Mouse (Mus musculus) heart, postnatal 0 days (tissue): Measurements from ENCODE around the gene Nkx1-2. TPM values are rescaled to one million over a fixed set of nuclear protein-coding genes. Genes with fewer than 3 reads are reported as not detected.
A peak's percentile ranks its signal among the peaks of the same experiment; 100 is the strongest.

Experiments
- ATAC-seq: fragments of 200-750 bp; cut with Nextera tagmentation; 2 replicates; pipeline ENCODE4 v1.8.0; 2017; ENCODE audit warnings: low read depth, moderate number of reproducible peaks, moderate library complexity; ENCODE audit not compliant: insufficient read depth
- DNase-seq: peaks from one replicate; pipeline ENCODE4 v3.0.0-alpha.2; 2016; ENCODE audit warnings: low spot score
- H3K27ac ChIP-seq: fragments of 300-500 bp; sonication (generic); 2 replicates; pipeline ENCODE4 v1.5.1; 2014; ENCODE audit warnings: low read depth, mild to moderate bottlenecking
- H3K27me3 ChIP-seq: fragments of 300-500 bp; sonication (generic); 2 replicates; pipeline ENCODE4 v1.6.1; 2014; ENCODE audit warnings: low read length, mixed read lengths; ENCODE audit not compliant: control insufficient read depth, insufficient read depth
- H3K36me3 ChIP-seq: fragments of 300-500 bp; sonication (generic); replicated peaks from 2 replicates; pipeline ENCODE4 v1.6.1; 2014; ENCODE audit warnings: low read length, mixed read lengths; ENCODE audit not compliant: control insufficient read depth, insufficient read depth
- H3K4me1 ChIP-seq: fragments of 300-500 bp; sonication (generic); 2 replicates; pipeline ENCODE4 v1.6.1; 2014; ENCODE audit warnings: antibody characterized with exemption; ENCODE audit not compliant: control insufficient read depth, insufficient read depth
- H3K4me2 ChIP-seq: fragments of 300-500 bp; sonication (generic); 2 replicates; pipeline ENCODE4 v1.6.1; 2014; ENCODE audit warnings: low read depth, mild to moderate bottlenecking, low read length, moderate library complexity
- H3K4me3 ChIP-seq: fragments of 300-500 bp; sonication (generic); 2 replicates; pipeline ENCODE4 v1.5.1; 2014; ENCODE audit warnings: low read depth, low read length
- H3K9ac ChIP-seq: fragments of 300-500 bp; sonication (generic); replicated peaks from 2 replicates; pipeline ENCODE4 v1.6.1; 2014; ENCODE audit warnings: low read depth, low read length, mixed read lengths
- H3K9me3 ChIP-seq: fragments of 300-500 bp; sonication (generic); replicated peaks from 2 replicates; pipeline ENCODE4 v1.6.1; 2016; ENCODE audit warnings: low read length; ENCODE audit not compliant: control insufficient read depth
- CTCF ChIP-seq: IDR thresholded peaks from 2 replicates; pipeline ENCODE4 v1.5.1; 2016; ENCODE audit warnings: antibody characterized with exemption, control low read depth, low read depth
- EP300 ChIP-seq: IDR thresholded peaks from 2 replicates; pipeline ENCODE4 v1.6.1; 2016; ENCODE audit warnings: antibody characterized with exemption, low read depth
- WGBS: fragments of 180-500 bp; shearing (Covaris S2); extraction: QIAGEN DNeasy Blood & Tissue Kit; methylation state at CpG from one replicate; pipeline ENCODE4 v1.1.7; 2014; 5-methylcytosine and 5-hydroxymethylcytosine counted together
- polyA plus RNA-seq: library from polyadenylated mRNA; unstranded; fragments of >200 nt; fragmentation: Nextera tagmentation; extraction: Ambion mirVana; gene quantifications from 2 replicates; pipeline ENCODE4 v1.2.1, GENCODE M21; 2015
- total RNA-seq: library from RNA; depleted of rRNA; stranded (reverse); fragments of >200 nt; gene quantifications from 2 replicates; pipeline ENCODE4 v1.2.3, GENCODE M21; 2014; ENCODE audit warnings: low replicate concordance

The Nkx1-2 gene
- total and polyA plus RNA-seq, 2 experiments from 2014 or later, result not detected

GRCm38 (mm10) chr7:132572738-132573137, 26.7 kb downstream of the Nkx1-2 start:
- peak overlapping the region; percentile 21; the same call in 1 of the 2 replicates for H3K27ac ChIP-seq
- ATAC-seq (no peak), DNase-seq (no peak)
- TF ChIP-seq EP300 (no peak), CTCF (no peak)
- H3K27me3 ChIP-seq, result no peaks in the 10 kb centered on the region
- no peaks in the 10 kb centered on the region for H3K9me3 ChIP-seq
- WGBS, result 55% methylated on average over 3 of the region's 3 CpGs
- H3K4me3 ChIP-seq, result no peak overlapping the region
- H3K4me1 ChIP-seq, result peaks cover 41% of the 10 kb centered on the region
- peaks cover 25% of the 10 kb centered on the region for H3K36me3 ChIP-seq
- H3K4me2 ChIP-seq, result no peak overlapping the region
- no peak overlapping the region for H3K9ac ChIP-seq

- 38% methylated on average over 8 of the region's 8 CpGs for WGBS
Observed at GRCm38 (mm10) chr7:132571481-132571880, 28.0 kb downstream of the Nkx1-2 start.

GRCm38 (mm10) chr7:132570071-132570470, 29.4 kb downstream of the Nkx1-2 start:
- Histone ChIP-seq H3K27me3 (no peaks in the 10 kb centered on the region), H3K4me1 (peaks cover 36% of the 10 kb centered on the region), H3K36me3 (peaks cover 45% of the 10 kb centered on the region), H3K4me3 (no peak overlapping the region), H3K9me3 (no peaks in the 10 kb centered on the region), H3K4me2 (no peak overlapping the region), H3K9ac (no peak overlapping the region), H3K27ac (peak overlapping the region; percentile 58)
- DNase-seq, result peak; percentile 53
- no peak for TF ChIP-seq EP300
- no peak for TF ChIP-seq CTCF
- 37% methylated on average over 5 of the region's 5 CpGs for WGBS
- peak; percentile 82 for ATAC-seq

More at GRCm38 (mm10) chr7:132571481-132571880, 28.0 kb downstream of the Nkx1-2 start:
- H3K9me3 ChIP-seq, result no peaks in the 10 kb centered on the region
- DNase-seq, result peak; percentile 45
- peak overlapping the region; percentile 8; the same call in 1 of the 2 replicates for H3K9ac ChIP-seq
- H3K4me2 ChIP-seq, result peak overlapping the region; percentile 44
- TF ChIP-seq CTCF, result no peak
- no peak for TF ChIP-seq EP300
- no peaks in the 10 kb centered on the region for H3K27me3 ChIP-seq
- peak overlapping the region; percentile 14; the same call in 1 of the 2 replicates for H3K4me3 ChIP-seq
- ATAC-seq, result no peak
- peaks cover 37% of the 10 kb centered on the region for H3K36me3 ChIP-seq
- H3K27ac ChIP-seq, result peak overlapping the region; percentile 78
- peaks cover 37% of the 10 kb centered on the region for H3K4me1 ChIP-seq

GRCm38 (mm10) chr7:132568817-132569216, 30.6 kb downstream of the Nkx1-2 start:
- no peak overlapping the region for H3K4me2 ChIP-seq
- peaks cover 57% of the 10 kb centered on the region for H3K36me3 ChIP-seq
- no peak overlapping the region for H3K4me3 ChIP-seq
- no peak overlapping the region for H3K27ac ChIP-seq
- no peak for DNase-seq
- no peak overlapping the region for H3K9ac ChIP-seq
- 84% methylated on average over 6 of the region's 6 CpGs for WGBS
- no peaks in the 10 kb centered on the region for H3K9me3 ChIP-seq
- ATAC-seq, result no peak
- TF ChIP-seq EP300 (no peak), CTCF (no peak)
- peaks cover 32% of the 10 kb centered on the region for H3K4me1 ChIP-seq
- H3K27me3 ChIP-seq, result no peaks in the 10 kb centered on the region

- Histone ChIP-seq H3K4me2 (no peak overlapping the region), H3K4me3 (no peak overlapping the region)
- 19% methylated on average over 1 of the region's 1 CpGs for WGBS
Observed at GRCm38 (mm10) chr7:132565831-132566230, 33.6 kb downstream of the Nkx1-2 start.

More at GRCm38 (mm10) chr7:132565831-132566230, 33.6 kb downstream of the Nkx1-2 start:
- Histone ChIP-seq H3K9me3 (no peaks in the 10 kb centered on the region), H3K4me1 (peaks cover 9% of the 10 kb centered on the region), H3K27ac (no peak overlapping the region), H3K27me3 (no peaks in the 10 kb centered on the region), H3K36me3 (peaks cover 87% of the 10 kb centered on the region), H3K9ac (no peak overlapping the region)
- DNase-seq, result no peak
- no peak for ATAC-seq
- TF ChIP-seq EP300, result no peak
- no peak for TF ChIP-seq CTCF
